Mouse (Mus musculus) right cerebral cortex, postnatal 36 days (tissue): Measurements from ENCODE around the gene Spats2.
A peak's percentile ranks its signal among the peaks of the same experiment; 100 is the strongest.

Experiments
- DNase-seq, 2 experiments: peaks; one replicate each; pipeline ENCODE4 v3.0.0; 2022; ENCODE audit warnings: low spot score in 2 of 2, mixed read lengths in 1 of 2

The Spats2 gene

GRCm38 (mm10) chr15:99097840-99098492 is 27.8 kb upstream of the Spats2 start:
- no peak for DNase-seq

GRCm38 (mm10) chr15:99098493-99098861 is 27.2 kb upstream of the Spats2 start:
- DNase-seq: no peak

GRCm38 (mm10) chr15:99099139-99099556 is 26.6 kb upstream of the Spats2 start:
- DNase-seq: no peak

- no peak for DNase-seq
Measured at GRCm38 (mm10) chr15:99099984-99100383, 25.7 kb upstream of the Spats2 start.

- DNase-seq: no peak
Measured at GRCm38 (mm10) chr15:99105238-99105637, 20.5 kb upstream of the Spats2 start.

- DNase-seq: no peak
Measured at GRCm38 (mm10) chr15:99107866-99108265, 17.9 kb upstream of the Spats2 start.

GRCm38 (mm10) chr15:99111139-99111538 is 14.6 kb upstream of the Spats2 start:
- DNase-seq: no peak

GRCm38 (mm10) chr15:99111809-99112208 is 13.9 kb upstream of the Spats2 start:
- no peak for DNase-seq

- no peak for DNase-seq
Measured at GRCm38 (mm10) chr15:99112843-99113395, 12.8 kb upstream of the Spats2 start.

- no peak for DNase-seq
Measured at GRCm38 (mm10) chr15:99113396-99113975, 12.2 kb upstream of the Spats2 start.

- no peak for DNase-seq
Measured at GRCm38 (mm10) chr15:99114312-99115064, 11.2 kb upstream of the Spats2 start.

- no peak for DNase-seq
Measured at GRCm38 (mm10) chr15:99115065-99115423, 10.7 kb upstream of the Spats2 start.

GRCm38 (mm10) chr15:99116539-99116938 is 9.2 kb upstream of the Spats2 start:
- no peak for DNase-seq

- DNase-seq: no peak
Measured at GRCm38 (mm10) chr15:99120814-99121213, 4.9 kb upstream of the Spats2 start.

GRCm38 (mm10) chr15:99122642-99123041 is 3.1 kb upstream of the Spats2 start:
- no peak for DNase-seq

- peak; percentile 80 for DNase-seq
Measured at GRCm38 (mm10) chr15:99126081-99126815, 532 bp downstream of the Spats2 start.

- no peak for DNase-seq
Measured at GRCm38 (mm10) chr15:99126816-99127365, 1.2 kb downstream of the Spats2 start.

GRCm38 (mm10) chr15:99127851-99128522 is 2.3 kb downstream of the Spats2 start:
- DNase-seq: no peak

- no peak for DNase-seq
Measured at GRCm38 (mm10) chr15:99129441-99129840, 3.7 kb downstream of the Spats2 start.

GRCm38 (mm10) chr15:99129956-99130910 is 4.5 kb downstream of the Spats2 start:
- no peak for DNase-seq
